Mouse (Mus musculus) thymus, adult 18-20 months (tissue): ENCODE data around the gene Dap.

Source experiments
- DNase-seq, 2 experiments: peaks; one replicate each; pipeline ENCODE4 v3.0.0; 2022; ENCODE audit warnings: mixed read lengths in 2 of 2

The Dap gene

DNA sequence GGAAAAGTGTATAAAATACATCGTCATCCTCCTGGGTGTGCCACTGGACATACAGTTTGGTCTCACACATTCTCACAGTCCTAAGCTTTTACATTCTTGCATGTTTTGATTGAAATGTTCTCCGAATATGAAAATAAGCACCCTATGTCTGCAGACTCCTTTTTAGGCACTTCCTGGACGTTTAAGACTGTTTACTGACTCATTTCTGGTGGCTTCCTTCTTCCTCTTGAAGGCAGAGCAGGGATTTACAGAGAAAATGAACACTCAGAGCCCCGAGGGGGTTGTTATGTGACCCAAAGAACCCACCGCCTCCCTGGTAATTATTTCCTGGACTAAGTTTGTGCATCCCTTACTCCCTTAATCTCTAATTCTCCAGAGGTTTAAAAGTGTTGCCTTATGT, 13.8 kb downstream of the Dap start:
- no peak for DNase-seq

DNA sequence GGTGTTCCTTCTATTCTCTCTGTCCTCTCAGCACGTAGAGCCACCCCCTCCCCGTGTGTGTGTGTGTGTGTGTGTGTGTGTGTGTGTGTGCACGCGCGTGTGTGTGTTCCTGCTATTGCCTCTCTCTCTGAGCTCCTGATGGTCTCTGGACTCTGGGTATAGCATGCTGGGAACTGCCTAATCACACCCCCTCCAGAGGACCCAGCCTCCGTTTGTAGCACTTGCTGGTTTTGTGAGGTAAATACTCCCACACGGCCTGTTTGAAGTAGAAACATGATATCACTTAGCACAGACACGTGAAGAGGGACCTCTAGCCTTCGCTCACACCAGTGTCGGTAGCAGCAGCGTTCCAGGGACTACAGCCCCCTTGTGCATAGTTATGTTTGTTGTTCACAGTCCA, 14.5 kb downstream of the Dap start:
- no peak for DNase-seq

DNA sequence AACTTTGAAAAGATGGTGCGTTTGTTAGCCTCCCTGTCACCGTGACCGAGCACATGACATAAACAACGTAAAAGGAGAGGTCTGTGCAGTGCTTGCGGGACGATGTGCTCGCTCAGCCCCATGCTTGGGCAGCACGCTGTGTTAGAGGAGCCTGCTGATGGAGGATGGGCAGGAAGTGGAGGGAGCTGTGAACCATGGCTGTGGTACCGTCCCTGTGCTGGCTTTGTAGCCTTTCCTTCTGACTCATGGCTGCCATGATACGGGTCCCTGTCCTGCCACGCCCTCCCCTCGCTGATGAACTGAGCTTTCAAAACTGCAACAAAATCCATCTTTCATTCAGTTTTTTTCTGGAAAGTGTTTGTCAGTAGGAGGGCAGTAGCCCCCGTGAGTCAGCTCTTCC, 15.6 kb downstream of the Dap start:
- DNase-seq, result no peak

DNA sequence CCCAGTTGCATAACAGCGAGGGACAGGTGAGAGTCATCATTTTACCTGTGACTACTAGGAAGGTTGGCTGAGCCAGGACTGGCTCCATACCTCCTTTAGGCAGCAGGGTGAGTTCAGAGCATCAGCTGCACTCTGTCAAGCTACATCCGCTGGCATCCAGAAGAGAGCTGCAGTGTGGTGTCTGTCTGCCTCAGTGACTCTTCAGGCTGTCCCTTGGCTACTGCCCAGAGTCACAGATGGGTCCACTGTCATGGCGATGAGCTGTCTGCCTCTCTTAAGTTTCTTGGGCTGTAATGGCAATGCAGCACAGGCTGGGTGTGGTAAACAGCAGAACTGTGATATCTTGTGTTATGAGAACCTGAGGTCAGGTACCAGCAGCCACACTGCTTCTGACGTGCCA, 16.1 kb downstream of the Dap start:
- no peak for DNase-seq

DNA sequence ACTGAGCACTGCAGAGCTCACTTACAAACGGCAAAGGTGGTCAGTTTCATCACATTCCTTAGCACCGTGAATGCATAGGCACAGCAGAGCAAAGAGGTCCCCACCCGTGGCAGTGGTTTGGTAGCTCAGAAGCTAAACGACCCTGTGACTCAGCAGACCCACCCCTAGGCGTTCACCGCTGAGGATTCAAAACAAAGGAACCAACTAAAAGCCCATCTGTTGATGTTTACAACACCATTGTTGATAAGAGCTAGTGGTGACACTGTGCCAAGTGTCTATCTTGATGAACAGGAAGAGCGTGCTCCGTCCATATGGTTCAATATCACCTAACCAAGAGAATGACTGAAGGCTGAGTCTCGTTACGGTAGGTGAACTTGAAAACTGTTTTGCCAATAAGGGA, 19.1 kb downstream of the Dap start:
- DNase-seq, result no peak

DNA sequence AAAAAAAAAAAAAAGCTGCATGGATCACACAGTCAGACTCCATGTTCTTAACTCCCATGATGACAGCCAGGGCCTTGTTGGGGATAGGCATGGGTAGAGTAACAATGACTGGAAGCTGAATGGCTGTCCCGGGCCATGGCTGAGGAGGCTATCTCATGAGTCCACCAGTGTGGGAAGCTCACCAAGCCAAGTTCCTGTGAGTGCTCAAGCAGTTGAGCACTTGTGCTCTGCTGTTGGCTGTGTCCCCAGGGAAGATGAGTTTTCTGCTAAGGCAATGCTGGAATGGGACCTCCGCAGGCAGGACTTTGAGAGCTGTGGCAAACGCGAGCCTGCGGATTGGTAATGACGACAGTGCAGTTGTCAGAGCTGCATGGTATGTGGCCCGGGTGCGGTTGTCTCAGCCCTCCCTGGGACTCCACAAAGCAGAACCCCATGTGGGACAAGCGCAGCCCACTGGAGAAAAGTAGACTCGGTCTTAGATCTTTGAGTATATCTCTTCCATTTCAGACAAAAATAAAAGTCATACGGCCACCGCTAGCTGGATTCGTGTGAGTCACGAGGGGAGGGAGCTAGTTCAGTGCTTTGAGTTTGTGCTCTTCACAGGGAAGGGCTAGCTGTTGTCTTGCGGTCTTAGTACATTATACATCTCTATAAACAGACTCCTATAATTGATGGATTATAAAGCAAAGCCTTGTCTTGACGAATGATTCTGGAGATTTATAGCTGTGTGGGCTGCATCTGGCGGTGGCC, 20.8 kb downstream of the Dap start:
- no peak for DNase-seq

DNA sequence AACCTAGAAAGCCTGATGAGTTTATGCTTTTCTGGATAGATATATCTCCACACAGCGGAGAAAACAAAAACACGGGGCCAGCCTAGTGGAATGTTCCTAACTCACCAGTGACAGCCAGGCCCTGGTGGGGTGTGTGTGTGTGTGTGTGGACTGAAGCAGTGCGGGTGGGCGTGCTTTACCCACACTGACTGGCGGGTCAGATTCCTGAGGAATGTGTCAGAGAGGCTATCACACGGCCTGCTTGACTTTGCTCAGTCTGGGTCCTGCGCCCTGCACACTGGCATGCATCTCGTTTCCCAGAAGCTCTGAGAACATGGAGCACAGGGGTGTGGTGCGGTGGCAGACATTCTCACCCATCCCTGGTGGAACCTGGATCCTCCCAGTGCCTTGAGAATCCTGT, 21.8 kb downstream of the Dap start:
- DNase-seq, result no peak

DNA sequence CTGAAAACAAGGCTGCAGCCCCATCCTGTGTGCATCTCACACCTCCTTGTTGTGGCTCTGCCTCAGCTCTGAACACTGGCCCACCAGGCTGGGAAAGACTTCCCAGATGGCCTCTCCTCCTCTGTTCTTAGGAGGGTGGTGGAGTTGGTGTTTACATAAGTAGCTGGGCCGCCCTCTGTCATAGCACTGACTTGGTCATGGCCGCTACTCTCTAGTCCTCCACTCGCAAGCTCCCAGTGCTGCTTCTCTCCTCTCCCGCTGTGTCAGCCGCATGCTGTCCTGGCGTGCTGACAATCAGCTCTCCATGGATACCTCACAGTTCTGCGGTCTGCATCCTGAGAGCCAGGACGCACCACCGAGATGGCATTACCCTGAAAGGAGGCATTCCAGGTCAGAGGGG, 22.9 kb downstream of the Dap start:
- no peak for DNase-seq

DNA sequence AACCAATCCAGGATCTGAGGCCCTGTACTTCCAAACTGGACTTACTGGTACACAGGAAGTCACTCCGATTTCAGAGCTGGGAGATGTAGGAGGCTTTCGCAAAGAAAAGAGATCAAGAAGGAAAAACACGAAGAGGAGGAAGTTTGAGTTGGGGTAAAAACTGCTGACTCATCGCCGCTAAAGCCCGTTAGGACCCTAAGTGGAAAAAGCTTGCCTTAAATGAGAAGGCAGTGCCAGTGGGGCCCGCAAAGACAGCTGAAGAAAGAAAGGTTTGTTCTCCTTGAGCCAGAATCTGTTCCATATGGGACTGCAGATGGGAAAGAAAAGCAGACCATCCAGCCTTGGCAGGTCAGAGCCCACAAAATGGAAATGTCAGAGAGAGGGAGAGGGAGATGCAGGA, 24.8 kb downstream of the Dap start:
- DNase-seq, result no peak

DNA sequence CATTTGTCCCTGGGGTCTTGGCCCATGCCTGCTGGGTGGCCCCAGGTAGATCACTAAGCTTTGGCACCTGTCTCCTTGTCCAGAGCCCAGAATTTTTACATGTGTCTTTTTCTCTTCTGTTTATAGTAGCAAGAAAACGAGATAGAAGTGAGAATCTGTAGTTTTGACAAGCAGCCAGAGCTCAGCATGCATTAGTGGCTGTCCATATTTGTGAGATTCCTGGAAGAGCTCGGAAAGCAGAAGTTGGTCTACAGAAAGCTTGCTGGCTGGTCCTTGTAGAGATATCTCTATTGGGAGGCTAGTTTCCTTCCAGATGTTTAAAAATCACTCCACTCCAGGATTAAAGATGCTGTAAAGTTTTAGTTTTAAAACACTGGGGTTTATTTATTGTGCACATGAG, 25.9 kb downstream of the Dap start:
- no peak for DNase-seq

DNA sequence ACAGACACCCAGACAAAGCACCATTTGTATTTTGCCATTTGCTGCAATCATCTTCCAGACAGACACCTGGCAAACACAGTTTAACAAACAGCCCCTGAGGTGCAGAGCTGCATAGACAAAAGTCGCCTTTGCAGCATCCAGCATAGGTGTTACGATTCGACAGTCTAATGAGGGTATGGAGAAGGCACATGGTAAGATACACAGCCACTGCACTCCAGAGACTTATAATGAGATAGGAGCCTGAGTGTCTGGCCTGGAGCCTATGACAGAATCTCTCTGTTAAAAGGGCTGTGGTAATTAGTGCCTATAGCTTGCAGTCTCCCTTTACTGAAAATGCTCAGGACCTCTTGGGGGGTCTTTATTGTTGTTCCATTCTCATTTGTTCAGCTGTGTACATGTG, 26.6 kb downstream of the Dap start:
- no peak for DNase-seq

DNA sequence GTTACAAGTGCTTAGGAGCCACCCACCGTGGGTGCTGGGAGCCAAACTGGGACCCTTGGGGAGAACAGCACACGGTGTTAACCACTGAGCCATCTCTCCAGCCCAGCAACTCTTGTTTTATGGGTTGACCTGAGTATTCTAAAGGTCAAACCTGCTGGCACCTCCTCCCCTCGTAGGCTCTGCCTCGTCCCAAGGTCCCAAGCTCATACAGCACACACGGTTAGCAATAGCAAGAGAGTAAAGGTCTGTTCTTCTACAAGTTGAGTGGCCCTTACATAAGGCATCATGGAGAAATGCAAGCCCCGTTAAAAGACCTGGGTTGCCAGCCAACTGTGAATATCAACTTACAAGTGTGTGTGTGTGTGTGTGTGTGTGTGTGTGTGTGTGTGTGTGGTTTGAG, 27.1 kb downstream of the Dap start:
- no peak for DNase-seq

DNA sequence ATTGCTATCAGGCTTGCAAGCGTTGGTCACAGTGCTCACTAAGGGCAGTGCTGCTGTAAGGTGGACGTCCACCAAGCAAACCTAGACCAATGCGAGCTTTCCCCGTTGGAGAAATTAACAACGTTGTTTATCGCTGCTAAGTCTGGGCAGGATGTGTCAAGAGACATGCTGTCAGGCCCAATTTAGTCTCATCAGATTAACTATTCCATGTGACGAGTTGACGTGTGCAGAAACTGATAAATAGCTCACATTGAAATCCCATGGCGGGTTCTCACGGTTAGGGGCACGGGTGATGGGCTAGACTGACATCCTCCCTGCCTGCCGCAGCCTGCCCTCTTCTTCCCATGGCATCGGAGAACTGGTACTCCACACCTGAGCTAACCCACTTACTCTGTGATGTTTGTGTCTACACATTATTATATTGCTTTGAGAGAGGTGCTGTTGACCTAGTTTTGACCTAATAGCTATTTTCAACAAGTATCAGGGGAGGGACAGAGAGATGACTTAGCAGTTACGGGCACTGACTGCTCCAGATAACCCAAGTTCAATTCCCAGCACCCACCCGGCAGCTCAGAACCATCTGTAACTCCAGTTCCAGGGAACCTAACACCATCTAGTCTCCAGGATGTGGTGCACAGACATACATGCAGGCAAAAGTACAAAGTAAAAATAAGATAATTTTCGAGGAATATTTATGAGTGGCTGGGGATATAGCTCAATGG, 28.6 kb downstream of the Dap start:
- DNase-seq, result no peak

DNA sequence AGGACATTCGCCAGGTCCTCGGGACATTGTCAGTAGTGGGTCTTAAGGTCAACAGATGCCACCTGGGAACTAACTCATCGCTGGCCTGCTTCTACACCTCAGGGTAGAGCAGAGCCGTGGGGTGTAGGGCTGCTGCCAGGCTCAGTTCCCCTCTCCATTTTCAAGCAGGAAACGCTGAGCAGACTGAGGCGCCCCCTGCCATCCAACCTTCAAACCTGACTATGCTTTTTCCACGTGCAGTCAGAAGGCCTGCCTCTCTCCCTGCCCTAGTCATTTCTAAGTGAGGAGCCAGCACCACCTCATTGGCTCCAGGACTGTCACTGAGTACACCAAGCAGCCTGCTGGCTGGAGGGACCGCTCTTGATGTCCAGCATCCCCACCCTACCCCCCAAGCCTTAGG, 29.3 kb downstream of the Dap start:
- no peak for DNase-seq

DNA sequence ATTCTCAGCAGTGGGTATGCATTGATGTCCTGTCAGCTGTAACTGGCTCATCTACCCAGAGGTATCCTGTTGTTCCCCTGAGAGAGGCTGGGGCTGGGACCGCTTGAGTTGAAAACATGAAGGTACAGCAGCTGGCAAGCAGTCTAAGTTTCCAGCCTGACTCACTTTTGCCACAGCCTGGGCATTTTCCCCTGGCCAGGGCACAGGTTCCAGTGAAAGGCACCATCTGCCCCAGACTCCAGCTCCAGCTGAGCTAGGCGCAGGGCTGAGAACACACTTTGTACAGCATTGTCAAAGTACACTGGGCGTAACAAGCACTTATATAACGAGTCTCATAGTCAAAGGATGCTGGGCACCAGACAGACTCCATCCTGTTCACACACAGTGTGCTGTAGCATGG, 29.8 kb downstream of the Dap start:
- DNase-seq, result no peak

DNA sequence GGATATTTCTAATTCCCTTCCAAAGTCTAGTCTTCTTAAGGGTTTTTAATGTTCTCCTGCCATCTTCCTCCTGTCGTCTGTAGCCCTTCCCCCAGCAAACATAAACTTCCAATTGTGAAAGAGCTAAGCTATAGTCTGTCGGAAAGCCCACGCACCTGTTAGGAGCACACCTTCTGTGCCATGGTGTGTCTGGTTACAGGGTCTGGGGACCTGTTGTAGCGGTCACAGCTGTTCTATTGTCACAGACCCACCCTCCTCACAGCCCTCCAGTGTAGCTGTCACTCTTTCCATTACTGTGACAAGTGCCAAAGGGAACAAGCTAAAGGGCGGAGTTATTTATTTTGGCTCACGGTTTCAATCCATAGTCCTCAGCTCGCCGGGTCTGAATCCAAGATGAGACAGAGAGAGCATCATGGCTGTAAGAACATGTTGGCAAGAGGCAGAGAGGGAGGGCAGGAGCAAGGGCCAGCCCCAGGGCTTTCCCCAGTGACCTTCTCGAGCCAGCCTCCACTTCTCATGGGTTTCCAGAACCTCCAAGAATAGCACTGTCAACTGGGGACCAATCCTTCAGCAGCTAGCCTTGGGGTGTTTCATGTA, 30.9 kb downstream of the Dap start:
- no peak for DNase-seq

DNA sequence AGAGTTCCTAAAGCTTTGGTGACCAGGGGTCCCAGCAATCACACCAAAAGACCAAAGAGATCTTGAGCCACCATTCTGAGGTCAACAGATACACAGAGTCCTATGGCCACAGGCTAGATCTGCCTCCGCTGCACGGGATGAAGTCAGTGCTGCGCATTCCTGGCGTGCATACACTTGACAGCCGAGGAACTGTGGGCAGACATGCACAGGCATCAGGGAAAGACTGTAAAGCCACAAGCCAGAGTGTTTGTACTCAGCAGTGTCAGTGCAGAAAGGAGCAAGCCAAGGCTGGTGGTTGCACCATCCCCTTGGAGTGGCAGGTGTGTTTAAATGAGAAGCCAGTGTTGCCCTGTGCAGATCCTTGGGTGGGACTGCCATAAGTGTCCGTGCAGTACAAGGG, 31.6 kb downstream of the Dap start:
- no peak for DNase-seq

DNA sequence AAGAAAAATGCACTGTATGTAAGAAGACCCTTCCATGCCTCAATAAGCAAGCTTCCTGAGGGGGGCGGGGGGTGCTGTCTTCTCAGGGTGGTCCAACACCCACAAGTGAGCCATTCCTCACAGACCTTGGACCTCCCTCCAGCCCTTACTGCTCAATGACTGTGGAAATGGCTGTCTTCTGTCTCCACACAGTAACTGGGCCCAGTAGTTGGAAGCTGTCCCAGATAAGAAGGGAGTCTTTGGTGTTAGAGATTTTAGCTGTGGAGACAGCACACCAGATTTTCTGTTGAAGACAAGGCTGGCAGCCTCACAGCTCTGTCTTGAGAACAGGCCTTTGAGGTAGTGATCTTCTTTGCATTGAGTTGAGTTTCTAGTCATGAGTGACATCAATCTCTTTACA, 33.2 kb downstream of the Dap start:
- DNase-seq, result no peak

DNA sequence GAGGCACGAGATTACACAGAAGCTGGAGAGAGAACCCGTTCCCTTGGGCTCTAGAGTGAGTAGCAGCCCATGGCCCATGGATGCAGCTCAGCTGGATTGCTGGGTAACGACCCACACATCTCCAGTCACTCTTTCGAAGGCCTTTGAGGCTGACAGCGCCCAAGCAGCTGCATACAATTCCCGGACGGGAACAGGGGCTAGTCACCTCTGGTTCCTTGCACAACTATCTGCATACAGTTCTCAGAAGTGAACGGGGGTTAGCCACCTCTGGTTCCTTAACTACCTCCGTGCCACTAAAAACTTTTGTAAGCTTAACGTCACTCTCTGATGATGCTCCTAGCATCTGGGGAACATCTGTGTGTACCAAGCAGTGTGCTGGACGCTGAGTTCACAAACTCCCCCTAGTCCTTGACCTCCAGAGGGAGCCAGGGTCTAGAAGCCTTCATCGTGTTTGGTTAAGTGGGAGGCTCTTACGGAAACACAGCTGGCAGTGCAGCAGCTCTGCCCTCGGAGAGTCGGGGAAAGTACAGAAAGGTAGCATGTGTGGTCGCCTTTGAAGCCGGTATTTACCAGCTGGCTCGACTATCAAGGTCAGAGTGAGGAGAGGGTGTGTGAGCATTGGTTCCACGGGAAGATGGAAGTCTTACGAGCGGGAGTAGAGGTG, 34.0 kb downstream of the Dap start:
- DNase-seq, result no peak

DNA sequence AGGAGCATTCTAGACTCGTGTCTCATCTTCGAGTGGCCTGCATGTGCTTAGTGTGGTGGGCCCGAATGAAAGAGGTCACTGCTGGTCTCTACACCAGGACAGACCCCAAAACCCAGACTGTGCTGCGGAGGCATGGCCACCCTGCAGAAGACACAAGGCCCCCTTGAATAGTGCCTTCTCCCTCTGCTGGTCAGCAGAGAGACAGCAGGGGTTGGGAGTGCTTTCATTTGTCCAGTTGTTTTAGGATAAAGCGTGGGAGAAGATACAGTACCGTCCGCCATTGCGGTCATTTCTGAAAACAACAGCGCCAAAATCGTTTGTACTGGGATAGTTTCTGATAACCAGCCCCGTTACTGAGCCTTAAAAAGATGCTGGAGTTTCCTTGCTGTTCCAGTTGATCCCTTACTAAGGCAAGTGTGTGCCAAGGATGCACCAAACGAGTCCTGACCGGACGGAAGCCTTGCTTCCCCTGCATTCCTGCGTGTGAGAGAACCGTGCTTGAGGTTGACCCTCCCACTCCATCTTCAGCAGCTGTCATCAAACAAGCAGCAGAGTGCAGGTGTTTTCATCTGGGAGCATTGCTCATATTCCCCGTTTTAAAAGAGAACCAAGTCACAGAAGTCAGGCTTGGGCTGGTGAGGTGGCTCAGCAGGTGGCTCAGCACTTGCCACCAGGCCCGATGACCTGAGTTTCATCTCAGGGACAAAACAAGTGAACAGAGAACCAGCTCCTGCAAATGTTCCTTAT, 34.8 kb downstream of the Dap start:
- no peak for DNase-seq

DNA sequence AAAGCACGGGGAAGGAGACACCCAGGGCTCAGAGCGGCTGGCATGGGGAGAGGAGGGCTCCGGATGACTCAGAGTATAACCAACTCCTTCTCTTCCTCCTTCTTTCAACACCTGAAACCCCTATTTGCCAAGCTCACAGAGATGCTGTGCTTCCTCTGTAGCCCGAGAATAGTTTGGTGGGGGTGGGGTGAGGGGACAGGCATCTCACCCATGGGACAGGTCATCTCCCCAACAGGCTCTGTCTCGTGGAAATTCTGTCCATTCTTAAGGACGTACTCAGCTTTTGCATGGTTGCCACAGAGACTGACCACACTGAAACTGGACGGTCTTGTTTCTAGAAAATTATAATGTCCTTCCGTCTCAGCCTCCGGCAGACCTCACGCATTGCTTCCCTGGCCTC, 37.0 kb downstream of the Dap start:
- no peak for DNase-seq

DNA sequence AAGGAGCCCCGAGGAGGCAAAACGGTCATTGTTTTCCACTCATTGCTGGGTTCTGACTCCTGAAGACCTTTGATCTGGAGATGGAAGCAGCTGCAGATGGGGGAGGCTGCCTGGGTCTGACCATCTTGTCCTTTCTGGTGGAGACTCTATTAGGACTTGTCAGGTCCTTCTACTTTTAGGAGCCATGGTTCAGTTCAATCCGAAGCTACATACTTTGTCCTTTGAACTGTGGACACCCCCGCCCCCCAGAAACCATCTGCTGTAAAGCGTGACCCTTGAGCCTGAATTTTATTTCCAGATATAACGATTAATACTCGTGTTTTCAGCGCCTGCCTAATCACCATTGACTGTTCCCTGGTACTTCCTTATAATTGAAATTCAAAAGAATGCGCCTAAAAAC, 38.2 kb downstream of the Dap start:
- no peak for DNase-seq

DNA sequence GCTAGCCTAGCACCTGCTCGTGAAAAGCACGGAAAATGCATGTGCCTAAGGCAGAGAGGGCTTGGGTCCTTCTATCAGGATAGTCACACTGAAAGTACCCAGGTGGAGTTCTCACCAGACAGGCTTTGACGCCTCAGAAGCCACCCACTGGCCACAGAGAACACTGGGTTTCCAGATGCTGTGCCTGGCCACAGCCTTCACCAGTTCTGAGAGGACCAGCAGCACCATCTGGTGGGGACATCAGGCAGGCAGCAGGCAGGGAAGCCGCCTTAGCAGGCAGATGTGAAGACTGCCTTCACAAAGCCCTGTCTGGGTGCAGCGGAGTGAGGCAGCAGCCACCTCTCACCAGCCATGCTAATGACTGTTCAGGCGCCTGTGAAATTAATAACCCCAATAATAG, 40.7 kb downstream of the Dap start:
- peak; percentile 28 to 43 for DNase-seq
